Mouse (Mus musculus) lung, adult 18-20 months (tissue): Measurements from ENCODE around the gene Nlrc5.
A peak's percentile ranks its signal among the peaks of the same experiment; 100 is the strongest.
"Not testable (repeated sequence)": the region's sequence is repeated elsewhere in the genome, so short reads cannot be mapped to it uniquely, and the experiment has no call there.

Source experiments
- DNase-seq, 2 experiments: peaks; one replicate each; pipeline ENCODE4 v3.0.0; 2022; ENCODE audit warnings: mixed read lengths in 2 of 2

Nlrc5 gene

DNA sequence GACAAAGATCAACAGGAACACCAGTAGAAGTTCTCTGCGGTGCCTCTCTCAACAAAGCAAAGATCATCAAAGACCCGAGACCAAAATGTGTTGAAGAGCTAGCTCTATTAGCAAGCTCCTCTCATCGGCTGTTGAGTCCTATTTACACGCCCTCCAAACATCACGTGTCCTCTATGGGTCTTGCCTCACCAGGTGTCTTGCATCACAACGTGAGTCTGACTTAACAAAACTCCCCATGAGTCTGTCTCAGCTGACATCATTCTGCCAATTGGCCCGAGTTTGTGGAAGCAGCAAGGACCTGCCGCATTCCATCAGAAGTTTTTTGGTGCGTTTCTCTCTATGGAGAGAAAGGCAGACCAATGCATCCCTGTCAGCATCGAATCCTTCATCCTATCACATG is 6.2 kb upstream of the Nlrc5 start:
- DNase-seq: peak; percentile 20 to 48

DNA sequence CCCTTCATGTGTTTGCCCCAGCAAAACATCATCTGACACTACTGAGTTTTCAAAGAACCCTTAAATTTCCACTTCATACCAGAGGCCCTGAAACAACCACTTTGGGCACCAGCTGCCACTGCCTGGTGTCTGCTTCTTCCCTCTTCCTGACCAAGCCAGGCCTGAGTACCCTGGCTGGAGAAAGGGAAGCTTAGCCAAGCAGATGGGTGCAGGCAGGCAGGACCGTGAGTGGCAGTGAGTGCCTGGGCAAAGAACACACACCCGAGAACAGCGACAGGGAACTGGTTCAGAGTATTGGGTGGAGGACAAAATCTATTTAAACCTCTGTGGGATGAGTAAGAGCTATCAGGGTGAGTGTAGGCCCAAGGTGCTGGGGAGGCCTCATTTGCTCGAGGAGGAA is 5.7 kb upstream of the Nlrc5 start:
- DNase-seq: no peak

- DNase-seq: no peak
Observed at GRCm38 (mm10) chr8:94429376-94429775, 4.8 kb upstream of the Nlrc5 start.

GRCm38 (mm10) chr8:94432212-94432611 is 1.9 kb upstream of the Nlrc5 start:
- DNase-seq: no peak

GRCm38 (mm10) chr8:94434958-94435357 is 802 bp downstream of the Nlrc5 start:
- no peak for DNase-seq

- no peak for DNase-seq
Observed at GRCm38 (mm10) chr8:94435397-94436111, 1.4 kb downstream of the Nlrc5 start.

DNA sequence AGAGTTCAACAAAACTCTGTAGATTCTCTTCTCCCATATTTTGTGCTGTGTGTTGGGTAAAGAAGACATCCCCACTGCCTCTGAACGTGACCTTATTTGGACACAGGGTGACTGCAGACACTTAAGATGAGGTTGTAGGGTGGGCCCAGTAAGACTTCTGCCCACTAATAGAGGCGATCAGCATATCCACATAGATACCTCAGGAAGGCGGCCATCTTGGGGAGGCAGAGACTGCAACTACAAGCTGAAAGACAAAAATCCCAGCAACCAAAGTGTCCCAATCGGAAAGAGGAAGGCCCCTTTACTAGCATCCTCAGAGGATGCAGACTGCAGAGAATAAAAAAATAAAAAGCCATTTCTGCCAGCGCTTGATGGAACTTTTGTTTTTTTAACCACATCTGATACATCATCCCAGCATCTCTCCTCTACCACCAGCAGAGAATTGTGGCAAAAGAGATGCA is 2.0 kb downstream of the Nlrc5 start:
- no peak for DNase-seq

DNA sequence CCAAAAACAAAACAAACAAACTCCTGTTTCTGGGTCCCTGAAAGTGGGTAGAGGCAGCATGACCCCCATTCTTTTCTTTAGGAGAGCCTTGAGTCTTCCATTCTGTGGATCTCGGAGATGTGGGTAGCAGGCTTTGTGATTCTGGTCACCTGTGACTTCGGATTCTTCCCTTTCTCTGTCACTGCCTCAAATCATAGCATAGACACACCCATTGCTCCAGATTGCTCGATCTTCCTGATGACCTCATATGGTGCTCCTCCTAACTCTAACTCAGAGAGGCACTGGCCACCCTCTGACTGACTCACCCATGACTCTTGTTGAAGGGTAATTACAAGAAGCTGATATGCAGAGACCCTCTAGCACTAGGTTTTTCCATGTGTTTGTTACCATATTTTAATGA is 2.7 kb downstream of the Nlrc5 start:
- DNase-seq: no peak

DNA sequence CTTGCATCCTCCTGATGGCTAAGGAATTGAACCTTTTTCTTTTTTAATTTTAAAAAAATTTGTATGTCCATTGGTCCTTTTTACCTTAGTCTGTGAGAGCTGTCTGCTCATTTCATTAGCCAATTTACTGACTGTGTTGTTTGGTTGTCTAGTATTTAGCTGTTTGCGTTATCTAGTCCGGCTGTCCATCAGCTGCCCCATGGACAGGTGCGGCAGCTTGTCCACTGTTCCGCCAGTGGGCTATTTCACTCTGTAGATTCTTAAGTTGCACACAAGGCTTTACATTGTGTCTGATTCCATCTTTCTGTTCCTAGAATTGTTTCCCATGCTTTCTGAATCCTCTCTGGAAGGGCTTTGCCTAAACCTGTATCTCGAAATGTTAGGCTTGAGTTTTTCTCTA is 4.5 kb downstream of the Nlrc5 start:
- no peak for DNase-seq

GRCm38 (mm10) chr8:94439691-94440090 is 5.5 kb downstream of the Nlrc5 start:
- no peak for DNase-seq

GRCm38 (mm10) chr8:94440389-94440788 is 6.2 kb downstream of the Nlrc5 start:
- no peak for DNase-seq

GRCm38 (mm10) chr8:94441686-94442085 is 7.5 kb downstream of the Nlrc5 start:
- no peak for DNase-seq

DNA sequence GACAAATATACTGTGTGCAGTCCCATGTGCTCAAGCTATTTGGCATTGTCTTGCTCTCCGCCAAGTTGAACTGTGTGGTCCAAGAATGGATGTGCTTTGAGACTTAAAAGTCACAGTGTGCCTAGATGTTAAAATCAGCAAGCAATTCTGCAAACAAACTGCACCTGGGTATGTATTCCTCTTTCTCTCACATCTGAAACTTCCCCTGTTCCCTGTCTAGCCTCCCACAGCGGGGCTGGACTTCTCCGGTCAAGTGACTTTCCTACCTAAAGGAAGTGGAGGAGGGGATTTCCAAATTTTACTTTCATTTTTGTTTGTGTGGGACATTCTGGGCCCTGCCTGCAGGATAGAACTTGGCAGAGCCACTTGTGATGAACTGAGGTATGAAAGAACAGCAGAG is 9.0 kb downstream of the Nlrc5 start:
- DNase-seq: peak; percentile 15 to 18

GRCm38 (mm10) chr8:94444480-94444879 is 10.3 kb downstream of the Nlrc5 start:
- no peak for DNase-seq

DNA sequence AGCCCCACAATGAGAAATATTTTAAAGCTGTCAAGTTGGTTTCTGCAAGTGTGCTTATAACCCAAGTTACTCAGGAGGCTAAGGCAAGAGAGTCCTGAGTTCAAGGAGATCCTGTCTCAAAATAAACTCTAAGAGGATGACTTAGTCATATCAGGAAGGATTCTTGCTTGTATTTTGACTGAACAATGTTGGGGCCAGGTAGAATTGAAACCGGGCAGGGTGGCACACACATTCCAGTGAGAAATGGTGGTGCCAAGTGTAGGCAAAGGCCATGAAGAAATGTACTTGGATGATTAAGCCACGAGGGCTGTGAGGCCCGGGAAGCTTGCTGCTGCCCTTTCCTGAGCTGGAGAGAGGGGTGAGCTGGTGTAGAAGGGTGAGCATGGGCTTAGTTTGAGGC is 13.0 kb downstream of the Nlrc5 start:
- no peak for DNase-seq

DNA sequence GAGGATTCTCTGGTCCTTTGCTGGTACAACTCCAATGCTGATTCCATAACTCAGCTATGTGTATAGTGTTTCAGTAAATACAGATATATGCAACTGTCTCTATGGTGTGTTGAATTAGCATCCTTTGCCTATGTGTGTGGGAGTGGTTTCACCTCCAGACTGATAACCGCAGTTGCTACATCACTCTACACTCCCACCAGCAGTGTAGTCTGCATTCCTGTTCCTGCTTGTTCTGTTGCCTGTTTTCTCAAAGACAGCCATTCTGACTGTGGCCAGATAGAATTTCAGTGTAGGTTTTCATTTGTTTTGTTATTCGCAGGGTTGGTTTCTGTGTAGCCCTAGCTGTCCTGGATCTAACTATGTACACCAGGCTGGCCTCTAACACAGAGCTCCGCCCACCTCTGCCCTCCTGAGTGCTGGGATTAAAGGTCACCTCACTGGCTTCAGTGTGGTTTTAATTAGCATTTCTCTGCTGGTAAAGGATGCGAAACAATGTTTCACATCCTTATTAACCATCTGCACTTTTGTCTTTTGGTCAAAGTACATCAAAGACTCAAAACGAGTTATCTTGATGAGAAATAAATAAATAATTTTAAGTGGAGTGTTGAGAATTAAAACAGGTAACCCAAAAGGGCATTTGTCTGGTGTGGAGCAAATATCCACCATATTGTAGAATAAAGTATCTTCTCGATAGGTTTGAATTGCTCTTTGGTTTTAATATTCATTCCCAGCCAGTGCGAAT is 13.6 kb downstream of the Nlrc5 start:
- no peak for DNase-seq

DNA sequence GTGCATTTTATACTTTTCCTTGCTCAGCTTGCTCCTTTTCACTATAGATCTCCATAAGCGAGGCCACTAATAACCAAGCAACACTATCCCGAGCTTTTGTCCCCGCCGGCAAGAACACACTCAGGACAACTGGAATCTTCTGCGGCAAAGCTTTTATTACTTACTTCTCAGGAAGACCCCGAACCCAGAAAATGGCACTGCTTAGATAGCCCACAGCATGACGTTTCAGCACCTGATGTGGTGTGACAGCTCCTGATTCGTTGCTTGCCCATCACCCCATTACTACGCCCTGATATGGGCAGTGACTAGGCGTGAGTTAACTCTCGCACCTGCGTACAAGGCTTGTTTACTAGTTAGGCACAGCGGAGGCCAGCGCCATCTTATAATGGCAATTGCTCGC is 18.8 kb downstream of the Nlrc5 start:
- DNase-seq: not testable (repeated sequence)

GRCm38 (mm10) chr8:94453868-94454488 is 19.8 kb downstream of the Nlrc5 start:
- DNase-seq: no peak

- DNase-seq: no peak
Observed at GRCm38 (mm10) chr8:94454905-94455304, 20.7 kb downstream of the Nlrc5 start.

DNA sequence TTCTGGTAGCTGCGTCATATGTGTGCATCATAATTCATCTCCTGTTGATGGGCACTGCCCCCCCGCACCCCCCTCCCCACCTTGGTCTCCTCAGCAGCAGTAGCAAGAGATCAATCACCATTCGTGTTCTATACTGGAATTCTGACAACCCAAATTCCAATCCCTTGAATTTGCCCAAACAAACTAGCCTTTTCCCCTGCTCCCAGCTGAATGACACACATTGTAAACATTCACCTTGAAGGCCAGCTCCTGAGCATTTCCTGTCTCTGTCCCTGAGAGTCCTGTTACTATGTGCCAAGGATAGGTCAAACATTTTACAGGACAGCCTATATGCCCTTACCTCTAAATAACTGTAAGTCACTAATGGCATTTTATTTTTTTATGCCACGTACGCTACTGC is 21.9 kb downstream of the Nlrc5 start:
- DNase-seq: no peak

- no peak for DNase-seq
Observed at GRCm38 (mm10) chr8:94458567-94458966, 24.4 kb downstream of the Nlrc5 start.

- no peak for DNase-seq
Observed at GRCm38 (mm10) chr8:94469656-94470055, 35.5 kb downstream of the Nlrc5 start.

DNA sequence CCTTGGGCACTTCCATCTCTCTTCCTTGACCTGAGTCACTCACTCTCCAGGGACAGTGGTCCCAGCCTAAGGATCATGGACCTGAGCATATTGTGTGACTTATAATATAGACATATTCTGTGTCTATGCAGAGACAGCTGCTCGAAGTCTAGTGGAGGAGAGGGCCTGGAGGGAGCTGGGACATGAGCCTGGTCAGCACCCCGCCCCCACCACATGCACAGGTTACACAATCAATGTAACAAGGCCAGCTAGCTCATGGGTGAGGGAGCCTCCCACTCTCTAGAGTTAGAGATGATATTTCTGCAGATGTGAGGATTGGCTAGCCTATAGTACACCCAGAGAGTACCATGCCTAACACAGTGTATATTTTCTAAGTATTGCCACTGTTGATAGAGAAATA is 36.6 kb downstream of the Nlrc5 start:
- no peak for DNase-seq

DNA sequence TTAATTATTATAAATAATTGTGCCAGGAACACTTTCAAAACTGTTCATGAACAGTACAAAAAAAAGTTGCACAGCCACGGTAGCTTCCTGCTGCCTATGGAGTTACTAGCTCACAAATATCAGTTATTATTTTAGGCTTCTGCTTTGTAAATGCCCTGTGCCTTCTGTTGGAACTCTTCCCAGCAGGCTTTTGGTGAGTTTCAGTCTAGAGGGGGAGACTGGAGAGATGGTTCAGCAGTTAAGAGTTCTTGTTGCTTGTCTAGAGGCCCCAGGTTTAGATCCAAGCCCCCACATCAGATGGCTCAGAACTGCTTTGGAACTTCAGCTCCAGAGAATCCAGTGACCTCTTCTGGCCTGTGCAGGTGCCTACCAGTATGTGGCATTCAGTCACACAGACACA is 37.1 kb downstream of the Nlrc5 start:
- no peak for DNase-seq
